Mouse (Mus musculus) Patski (cell line): ENCODE results near the gene Mrln. TPM values are rescaled to one million over a fixed set of nuclear protein-coding genes. Genes with fewer than 3 reads are reported as not detected.

ENCODE experiments used
- ATAC-seq: fragments of 100-300 bp; one replicate; pipeline ENCODE4 v1.8.0; 2021
- CTCF ChIA-PET: fragments of 350-600 bp; sonication (Branson Sonifier 250); formaldehyde crosslinking; loops from one replicate; lab custom pipeline; 2022; ENCODE audit warnings: inconsistent platforms; lab: Charles Lee
- POLR2A ChIA-PET: fragments of 350-600 bp; sonication (Branson Sonifier 250); formaldehyde crosslinking; loops from one replicate; lab custom pipeline; 2022; ENCODE audit warnings: antibody characterized with exemption, inconsistent platforms; lab: Charles Lee
- DNase-seq: peaks from one replicate; pipeline ENCODE4 v3.0.0-alpha.2; 2011; ENCODE audit warnings: low read depth, low spot score
- H3K27me3 ChIP-seq: fragments of 371-371 bp; one replicate; pipeline ENCODE4 v1.5.1; 2021
- CTCF ChIP-seq: fragments of 100-300 bp; IDR thresholded peaks from one replicate; pipeline ENCODE4 v1.5.1; 2021
- in situ Hi-C: fragments of 300-500 bp; cut with MboI; formaldehyde crosslinking; loops from 3 replicates; pipeline ENCODE4 v1.11.1; 2018; ENCODE audit warnings: low pct_unique_long_range_greater_than_20kb, mixed read lengths
- polyA plus RNA-seq: library from polyadenylated mRNA; unstranded; gene quantifications from one replicate; pipeline ENCODE4 v1.2.3, GENCODE M21; 2021

Mrln gene
- polyA plus RNA-seq, 1 experiment from 2014 or later = not detected

DNA sequence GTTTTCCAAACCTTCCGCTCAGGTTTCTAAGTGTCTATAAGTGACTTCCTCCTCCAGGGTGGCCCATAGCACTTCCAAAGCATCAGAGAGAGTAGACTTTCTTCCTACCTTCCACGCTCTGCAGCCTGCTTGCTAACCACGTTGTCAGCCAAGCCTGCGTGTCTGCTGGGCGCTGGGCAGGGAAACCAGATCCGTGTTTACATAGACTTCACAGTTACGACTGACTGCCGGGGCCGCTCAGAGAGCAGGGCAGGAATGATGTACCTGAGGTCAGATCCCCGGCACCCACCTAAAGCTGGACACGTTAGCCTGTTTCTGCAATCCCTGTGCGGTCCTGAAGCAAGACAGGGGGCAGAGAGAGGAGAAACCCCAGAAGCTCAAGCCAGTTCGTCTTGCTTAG, 36.1 kb upstream of the Mrln start:
- ATAC-seq = no peak
- TF ChIP-seq CTCF = no peak
- POLR2A ChIA-PET = no interaction called here
- H3K27me3 ChIP-seq = no peaks in the 10 kb centered on the region
- CTCF ChIA-PET = interaction anchor here (2.1 to 2.6 kb wide), 2 partner anchors 9 to 128 kb away, joined by 5 to 7 read pairs; no protein-coding TSS in a partner anchor
- in situ Hi-C loops = loop anchor here (25.0 kb wide), 1 partner anchor 156 kb away; no protein-coding TSS in a partner anchor
- DNase-seq = no peak

DNA sequence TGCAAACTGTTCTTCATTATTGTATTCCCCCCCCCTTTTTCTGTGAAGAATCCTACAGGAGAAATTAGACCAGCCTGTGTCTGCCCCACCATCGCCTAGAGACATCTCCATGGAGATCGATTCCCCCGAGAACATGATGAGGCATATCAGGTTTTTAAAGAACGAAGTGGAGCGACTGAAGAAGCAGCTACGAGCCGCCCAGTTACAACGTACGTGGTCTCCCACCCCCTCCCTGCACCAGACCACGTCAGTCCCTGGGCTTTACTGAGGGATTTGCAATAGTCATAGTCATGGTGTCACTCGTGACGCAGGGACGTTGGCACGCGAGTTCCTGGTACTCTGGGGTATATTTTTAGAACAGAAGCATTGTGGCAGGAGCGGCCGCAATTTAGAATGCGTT, 35.4 kb upstream of the Mrln start:
- ATAC-seq (no peak), DNase-seq (no peak)
- ChIA-PET POLR2A (no interaction called here), CTCF (interaction anchor here (1.5 kb wide), 1 partner anchor 128 kb away, joined by 4 read pairs; no protein-coding TSS in a partner anchor)
- no peaks in the 10 kb centered on the region for H3K27me3 ChIP-seq
- in situ Hi-C loops = loop anchor here (25.0 kb wide), 1 partner anchor 157 kb away; no protein-coding TSS in a partner anchor
- TF ChIP-seq CTCF = no peak

- ChIA-PET POLR2A (no interaction called here), CTCF (interaction anchor here (0.7 to 2.9 kb wide), 5 partner anchors 11 to 124 kb away, joined by 3 to 16 read pairs (median 3); no protein-coding TSS in a partner anchor)
- in situ Hi-C loops = loop anchor here (10.0 to 25.0 kb wide), 2 partner anchors 161 to 309 kb away; no protein-coding TSS in a partner anchor
- ATAC-seq (no peak), DNase-seq (no peak)
- no peaks in the 10 kb centered on the region for H3K27me3 ChIP-seq
- TF ChIP-seq CTCF = peak; percentile 82
Measured at GRCm38 (mm10) chr10:70173314-70173713, 31.1 kb upstream of the Mrln start.

GRCm38 (mm10) chr10:70174494-70175190, 29.8 kb upstream of the Mrln start:
- in situ Hi-C loops = loop anchor here (10.0 to 25.0 kb wide), 2 partner anchors 162 to 310 kb away; no protein-coding TSS in a partner anchor
- TF ChIP-seq CTCF = no peak
- H3K27me3 ChIP-seq = no peaks in the 10 kb centered on the region
- no peak for DNase-seq
- ChIA-PET CTCF (interaction anchor here (2.9 kb wide), 1 partner anchor 122 kb away, joined by 16 read pairs; no protein-coding TSS in a partner anchor), POLR2A (no interaction called here)
- no peak for ATAC-seq

GRCm38 (mm10) chr10:70180727-70181126, 23.7 kb upstream of the Mrln start:
- POLR2A ChIA-PET = interaction anchor here (0.6 to 1.0 kb wide), 2 partner anchors 15 to 182 kb away, joined by 3 read pairs; no protein-coding TSS in a partner anchor
- in situ Hi-C loops = no loop called here
- no peak for DNase-seq
- no peak for TF ChIP-seq CTCF
- no peak for ATAC-seq
- CTCF ChIA-PET = interaction anchor here (0.8 to 2.0 kb wide), 2 partner anchors 64 to 116 kb away, joined by 3 to 7 read pairs; partner anchors contain the start of gene Slc16a9
- H3K27me3 ChIP-seq = no peaks in the 10 kb centered on the region

- DNase-seq (no peak), ATAC-seq (peak; percentile 86)
- TF ChIP-seq CTCF = no peak
- ChIA-PET CTCF (interaction anchor here (0.8 to 2.0 kb wide), 2 partner anchors 63 to 116 kb away, joined by 3 to 7 read pairs; partner anchors contain the start of gene Slc16a9), POLR2A (interaction anchor here (0.6 kb wide), 1 partner anchor 14 kb away, joined by 3 read pairs; no protein-coding TSS in a partner anchor)
- in situ Hi-C loops = no loop called here
- no peaks in the 10 kb centered on the region for H3K27me3 ChIP-seq
Measured at GRCm38 (mm10) chr10:70181279-70181972, 23.0 kb upstream of the Mrln start.

DNA sequence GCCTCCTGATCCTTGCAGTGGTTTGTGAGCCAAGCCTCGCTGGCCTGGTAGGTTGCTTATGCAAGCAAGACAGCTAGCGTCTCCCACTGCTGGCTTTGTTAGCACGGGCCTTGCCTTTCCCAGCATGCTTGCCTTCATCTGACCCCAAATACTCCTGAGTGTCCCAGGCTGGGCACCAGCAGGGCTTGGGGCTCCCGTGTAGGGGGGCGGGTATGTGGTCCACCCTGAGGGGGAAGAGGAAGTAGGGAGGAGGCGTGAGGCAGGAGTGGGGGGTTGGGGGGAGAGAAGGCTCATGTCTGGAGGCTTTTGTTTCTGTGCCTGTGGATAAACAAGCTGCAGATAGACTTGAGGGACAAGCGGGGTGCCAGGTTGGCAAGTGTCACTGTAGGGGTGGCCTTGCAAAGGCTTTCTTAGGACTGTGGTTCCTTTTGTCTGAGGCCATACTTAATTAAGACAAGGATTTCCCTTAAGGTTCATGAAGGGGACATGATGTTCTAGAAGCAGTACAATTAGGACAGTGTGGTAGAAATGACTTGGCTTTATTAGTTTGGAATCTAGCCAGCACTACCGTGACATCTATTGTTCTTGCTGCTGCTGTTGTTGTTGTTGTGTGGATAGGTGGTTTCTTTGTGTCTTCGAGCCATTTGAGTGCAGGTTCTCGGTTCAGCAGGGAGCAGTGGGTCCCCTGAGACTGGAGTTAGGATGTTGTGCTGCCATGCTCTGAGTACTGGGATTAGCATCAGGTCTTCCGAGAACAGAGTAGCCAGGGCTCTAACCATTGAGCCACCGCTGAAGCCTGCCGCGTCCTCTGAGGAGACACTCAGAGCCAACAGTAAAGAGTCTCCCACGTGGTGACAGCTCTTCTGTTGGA, 21.0 kb upstream of the Mrln start:
- no peak for TF ChIP-seq CTCF
- DNase-seq = no peak
- H3K27me3 ChIP-seq = no peaks in the 10 kb centered on the region
- CTCF ChIA-PET = no interaction called here
- POLR2A ChIA-PET = interaction anchor here (0.5 to 1.6 kb wide), 2 partner anchors 21 to 1048 kb away, joined by 3 read pairs; partner anchors contain the start of gene Mrln
- in situ Hi-C loops = no loop called here
- no peak for ATAC-seq

- DNase-seq = no peak
- ATAC-seq = no peak
- ChIA-PET CTCF (interaction anchor here (1.0 to 1.3 kb wide), 4 partner anchors 9 to 187 kb away, joined by 3 to 4 read pairs (median 3); no protein-coding TSS in a partner anchor), POLR2A (no interaction called here)
- H3K27me3 ChIP-seq = no peaks in the 10 kb centered on the region
- TF ChIP-seq CTCF = peak; percentile 60
- in situ Hi-C loops = no loop called here
Measured at GRCm38 (mm10) chr10:70186136-70186535, 18.3 kb upstream of the Mrln start.

- DNase-seq (no peak), ATAC-seq (no peak)
- in situ Hi-C loops = no loop called here
- ChIA-PET CTCF (interaction anchor here (0.6 kb wide), 1 partner anchor 15 kb away, joined by 3 read pairs; no protein-coding TSS in a partner anchor), POLR2A (no interaction called here)
- no peak for TF ChIP-seq CTCF
- H3K27me3 ChIP-seq = no peaks in the 10 kb centered on the region
Measured at GRCm38 (mm10) chr10:70186586-70186985, 17.9 kb upstream of the Mrln start.
